Mouse (Mus musculus): ENCODE data around the gene Cxcl2.
A peak's percentile ranks its signal among the peaks of the same experiment; 100 is the strongest.

Cxcl2 gene

DNA sequence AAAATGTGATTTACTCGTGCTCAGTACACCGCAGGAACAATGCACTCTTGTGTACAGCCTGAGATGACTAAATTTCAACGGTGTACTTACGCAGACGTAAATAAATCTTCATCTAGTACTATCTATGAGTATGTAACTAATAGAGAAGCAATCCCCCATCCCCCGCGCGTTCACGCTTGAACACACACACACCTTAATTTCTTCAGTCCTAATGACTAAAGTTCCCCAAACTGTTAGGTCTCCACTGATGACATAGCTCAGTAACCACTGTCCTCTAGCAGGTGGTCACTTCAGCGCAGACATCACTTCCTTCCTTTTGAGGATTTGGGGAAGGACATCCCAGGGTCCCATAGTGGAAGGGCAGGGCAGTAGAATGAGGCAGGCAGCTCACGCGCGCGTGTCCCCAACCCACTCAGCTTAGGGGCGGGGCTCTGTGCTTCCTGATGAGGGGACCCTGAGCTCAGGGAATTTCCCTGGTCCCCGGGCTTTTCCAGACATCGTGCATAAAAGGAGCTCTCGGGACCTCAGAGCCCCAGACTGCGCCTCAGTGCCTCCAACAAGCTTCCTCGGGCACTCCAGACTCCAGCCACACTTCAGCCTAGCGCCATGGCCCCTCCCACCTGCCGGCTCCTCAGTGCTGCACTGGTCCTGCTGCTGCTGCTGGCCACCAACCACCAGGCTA is at the start of gene Cxcl2:
Cxcl2 (plus strand) TSS at position 533 of the 682 bp plus-strand sequence.
- DNase-seq (ENCODE audit: low spot score), result peak; percentile 35

DNA sequence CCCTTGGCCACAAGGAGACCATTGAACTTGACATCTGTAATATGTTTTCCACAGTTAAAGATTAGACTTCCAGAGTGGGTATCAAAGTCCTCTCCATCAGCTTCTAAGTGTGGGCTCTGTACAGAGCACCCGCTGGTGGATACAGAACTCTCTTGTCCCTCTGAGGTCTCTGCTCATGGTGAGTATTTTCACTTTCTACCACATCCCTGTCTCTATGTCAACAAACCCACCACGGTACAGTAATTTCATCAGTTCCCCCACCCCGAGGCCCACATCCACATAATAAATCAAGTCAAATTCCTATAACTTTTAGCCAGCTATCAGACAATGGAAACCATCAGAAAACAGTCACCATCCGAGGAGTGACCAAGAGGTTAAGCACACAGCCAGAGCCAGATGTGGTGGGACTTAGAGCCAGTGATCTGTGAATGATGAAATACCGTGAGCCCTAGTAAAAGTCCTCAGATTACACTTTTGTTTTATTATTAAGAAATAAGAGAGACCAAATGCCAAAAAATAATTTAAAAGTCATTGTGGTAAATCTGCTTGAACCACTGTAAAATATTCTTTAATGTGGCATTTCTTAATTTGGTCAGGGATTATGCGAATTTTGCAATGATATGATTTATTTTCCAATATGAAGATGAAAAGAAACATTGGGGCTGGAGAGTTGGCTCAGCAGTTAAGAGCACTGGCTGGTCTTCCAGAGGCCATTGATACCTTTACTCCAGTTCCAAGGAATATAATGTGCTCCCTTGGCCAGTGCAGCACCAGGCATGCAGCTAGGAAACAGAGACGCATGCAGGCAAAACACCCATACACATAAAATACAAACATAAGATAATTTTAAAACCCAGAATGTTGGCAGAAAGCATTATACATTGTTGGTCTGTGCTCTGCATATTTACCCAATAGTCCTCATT is 48.1 kb upstream of the Cxcl2 start:
- no peak for DNase-seq (ENCODE audit: low spot score)

- no peak for DNase-seq (ENCODE audit: low spot score)
Observed at GRCm38 (mm10) chr5:90857463-90857862, 46.2 kb upstream of the Cxcl2 start.

DNA sequence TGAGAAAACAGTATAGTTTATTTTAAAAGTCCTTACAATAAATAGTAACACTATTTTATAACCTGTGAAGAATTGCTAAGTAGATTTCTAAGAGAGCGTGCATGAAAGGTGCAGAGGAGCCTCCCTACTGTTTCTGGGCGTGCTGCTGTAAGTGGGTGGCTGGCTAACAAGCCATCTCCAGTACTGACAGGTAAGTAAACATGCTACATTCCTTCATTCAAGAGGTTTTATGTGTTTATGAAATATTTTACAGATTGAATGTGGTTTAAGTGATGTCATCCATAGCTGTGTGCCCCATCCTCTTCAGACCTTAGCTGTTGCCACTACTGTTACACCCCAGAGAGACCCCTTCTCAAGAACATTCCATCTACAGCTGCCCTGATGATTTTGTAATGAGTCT is 45.2 kb upstream of the Cxcl2 start:
- DNase-seq (ENCODE audit: low spot score), result no peak

- no peak for DNase-seq (ENCODE audit: low spot score)
Observed at GRCm38 (mm10) chr5:90859031-90859430, 44.6 kb upstream of the Cxcl2 start.

DNA sequence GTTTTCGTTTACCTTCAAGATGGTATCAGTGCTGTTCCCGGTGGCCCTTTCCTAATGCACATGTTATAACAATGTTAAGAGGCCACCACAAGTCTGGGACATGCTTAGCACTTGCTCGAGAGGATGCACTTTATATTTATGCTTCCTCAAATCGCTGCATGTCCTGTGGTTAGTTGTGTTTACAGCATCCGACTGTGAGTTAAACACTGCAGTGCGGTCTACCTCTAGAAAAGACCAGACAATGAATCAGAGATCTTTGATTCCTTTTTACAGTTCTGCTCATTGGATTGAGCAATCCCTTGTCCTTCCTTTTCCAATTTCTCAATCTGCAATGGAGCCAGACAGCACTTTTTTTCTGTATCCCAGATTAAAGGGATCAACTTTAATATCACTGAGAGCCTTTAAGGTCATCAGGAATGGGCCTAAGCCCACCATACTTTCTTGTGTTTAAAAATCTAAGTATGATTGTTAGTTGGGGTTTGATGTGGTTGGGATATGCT is 41.7 kb upstream of the Cxcl2 start:
- no peak for DNase-seq (ENCODE audit: low spot score)

DNA sequence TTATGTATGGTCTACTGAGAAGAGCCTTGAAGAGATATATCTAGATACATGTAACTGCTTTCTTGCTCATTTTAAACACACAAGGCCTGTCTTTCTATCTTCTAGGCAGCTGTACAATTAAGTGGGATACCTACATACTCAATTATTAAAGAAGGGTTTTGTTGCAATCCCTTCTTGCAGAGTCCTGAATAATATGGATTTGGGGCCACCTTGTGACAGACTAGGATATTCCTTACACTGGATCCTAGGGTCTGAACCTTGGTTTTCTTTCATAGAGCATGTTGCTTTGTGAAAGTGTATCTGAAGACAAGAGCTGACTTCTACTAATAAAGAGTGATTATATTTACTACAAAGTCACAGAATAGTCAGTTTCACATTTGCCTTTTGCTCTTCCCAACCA is 36.9 kb upstream of the Cxcl2 start:
- no peak for DNase-seq (ENCODE audit: low spot score)

DNA sequence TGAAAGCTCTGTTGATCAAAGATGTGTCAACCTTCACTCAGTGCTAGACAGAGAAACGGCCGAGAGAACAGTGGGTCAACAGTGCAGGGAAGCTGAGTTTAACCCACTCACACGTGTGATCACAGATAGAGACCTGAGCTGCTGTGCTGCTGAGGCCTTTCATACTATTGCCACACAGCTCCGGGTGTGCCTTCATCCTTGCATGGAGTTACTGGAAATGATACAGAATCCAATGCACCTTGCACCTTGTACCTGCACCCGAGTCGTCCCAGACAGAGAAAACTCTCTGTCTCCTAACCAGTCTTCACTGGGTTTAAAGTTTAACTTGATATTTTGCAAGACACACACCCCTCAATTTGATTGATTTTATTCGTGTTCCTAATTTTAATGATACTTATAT is 31.3 kb upstream of the Cxcl2 start:
- DNase-seq (ENCODE audit: low spot score), result no peak

- DNase-seq (ENCODE audit: low spot score), result no peak
Observed at GRCm38 (mm10) chr5:90876045-90876444, 27.6 kb upstream of the Cxcl2 start.

DNA sequence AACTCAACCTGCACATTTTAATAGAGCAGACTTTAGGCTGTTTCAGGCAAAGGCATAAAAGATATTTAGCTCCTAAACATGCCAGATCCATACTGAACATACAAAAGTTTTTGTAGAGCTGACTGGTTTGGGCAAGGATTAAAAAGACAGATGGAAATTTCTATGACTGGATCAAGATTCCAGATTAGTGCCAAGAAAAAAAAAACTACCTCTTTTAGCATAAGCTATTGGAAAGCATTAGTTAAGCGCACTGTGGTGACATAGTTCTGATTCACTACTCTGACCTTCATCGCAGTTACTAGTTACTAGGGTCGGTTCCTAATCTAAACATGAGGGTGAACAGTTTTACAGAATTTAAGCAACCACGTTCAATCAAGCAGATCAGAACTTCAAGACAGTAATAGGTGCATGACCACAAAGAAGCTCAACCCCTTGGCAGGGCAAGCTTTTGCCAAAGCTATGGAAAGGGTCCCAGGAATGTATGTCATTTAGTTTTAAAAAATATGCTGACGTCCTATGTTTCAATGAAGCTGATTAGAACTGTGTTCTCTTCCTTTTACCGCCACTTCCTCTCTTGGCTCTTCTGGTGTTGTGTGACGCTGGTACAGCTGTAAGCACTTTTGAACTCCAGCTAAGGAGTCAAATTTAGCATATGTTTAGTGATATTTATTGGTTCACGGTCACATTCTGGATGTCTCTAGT is 27.0 kb upstream of the Cxcl2 start:
- no peak for DNase-seq (ENCODE audit: low spot score)

DNA sequence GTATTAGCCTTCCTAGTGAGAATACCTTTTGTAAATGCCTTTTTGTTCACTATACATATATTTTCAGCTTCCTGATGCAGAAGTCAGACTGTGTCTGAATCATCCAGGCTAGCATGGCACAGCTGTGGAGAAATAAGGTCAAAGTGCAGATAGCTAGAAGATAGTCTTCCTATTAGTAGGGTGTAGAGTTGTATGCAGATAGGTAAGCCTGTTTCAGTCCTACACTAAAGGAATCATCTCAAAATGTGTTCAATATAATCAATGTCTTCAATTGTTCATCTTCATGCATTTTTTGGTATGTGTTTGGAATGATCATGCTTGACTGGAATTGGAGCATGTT is 26.5 kb upstream of the Cxcl2 start:
- DNase-seq (ENCODE audit: low spot score), result no peak

GRCm38 (mm10) chr5:90879307-90880014 is 24.2 kb upstream of the Cxcl2 start:
- no peak for DNase-seq (ENCODE audit: low spot score)

DNA sequence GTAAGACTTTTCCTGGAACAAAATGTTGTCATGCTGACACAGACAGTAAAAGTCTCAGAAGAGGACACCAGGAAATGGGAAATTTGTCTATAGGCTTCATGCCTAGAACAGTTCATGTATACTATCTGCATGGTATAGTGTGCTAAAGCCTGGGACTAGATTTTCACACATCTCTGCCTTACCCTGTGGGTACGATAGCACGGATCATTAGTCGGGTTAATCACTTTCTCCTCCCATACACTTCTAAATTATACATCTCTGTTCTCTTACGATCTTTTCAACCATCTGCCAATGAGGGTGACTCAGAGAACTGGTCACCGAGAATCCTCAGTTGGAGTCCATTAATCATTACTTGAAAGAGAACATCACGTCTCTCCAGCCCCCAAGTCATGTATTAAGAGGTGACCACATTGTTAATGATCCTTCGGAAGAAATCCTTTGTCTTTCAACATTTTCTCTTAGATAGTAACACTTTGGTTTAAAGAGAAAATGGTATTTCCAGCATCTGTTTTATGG is 23.3 kb upstream of the Cxcl2 start:
- no peak for DNase-seq (ENCODE audit: low spot score)

DNA sequence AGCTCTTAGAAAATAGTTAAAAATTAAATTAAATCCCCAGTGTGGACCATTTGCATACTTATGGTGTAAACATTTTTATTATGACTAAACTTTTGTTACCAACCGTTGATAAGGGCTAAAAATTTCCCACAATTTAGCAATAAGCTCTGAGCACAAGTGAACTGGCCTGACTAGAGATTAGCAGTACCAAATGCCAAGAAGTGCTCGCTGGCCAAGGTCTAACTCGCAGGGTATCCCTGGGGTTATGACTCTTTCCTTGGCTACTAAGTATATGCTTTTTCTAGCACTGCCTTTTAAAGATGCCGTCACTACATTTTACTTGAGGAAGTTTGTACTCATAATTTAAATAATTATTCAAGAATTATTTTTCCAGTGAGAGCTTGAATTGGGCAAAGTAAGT is 22.6 kb upstream of the Cxcl2 start:
- no peak for DNase-seq (ENCODE audit: low spot score)

DNA sequence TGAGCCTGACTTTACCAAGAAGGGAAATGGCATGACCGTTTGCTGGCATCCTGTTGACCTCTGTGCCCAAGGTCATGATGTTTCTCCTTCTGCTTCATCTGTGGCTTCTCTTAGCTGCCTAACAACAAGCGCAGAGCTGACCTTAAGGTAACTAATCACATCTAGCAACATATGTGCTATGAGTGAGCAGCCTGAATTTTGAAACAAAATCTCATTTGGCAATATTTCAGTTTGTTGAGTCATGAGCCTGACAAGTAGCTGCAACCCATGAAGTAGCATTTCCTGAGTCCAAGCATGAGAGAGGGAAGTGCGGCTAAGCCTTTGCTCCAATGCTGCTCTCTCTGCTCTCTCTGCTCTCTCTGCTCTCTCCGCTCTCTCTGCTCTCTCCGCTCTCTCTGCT is 22.0 kb upstream of the Cxcl2 start:
- no peak for DNase-seq (ENCODE audit: low spot score)

DNA sequence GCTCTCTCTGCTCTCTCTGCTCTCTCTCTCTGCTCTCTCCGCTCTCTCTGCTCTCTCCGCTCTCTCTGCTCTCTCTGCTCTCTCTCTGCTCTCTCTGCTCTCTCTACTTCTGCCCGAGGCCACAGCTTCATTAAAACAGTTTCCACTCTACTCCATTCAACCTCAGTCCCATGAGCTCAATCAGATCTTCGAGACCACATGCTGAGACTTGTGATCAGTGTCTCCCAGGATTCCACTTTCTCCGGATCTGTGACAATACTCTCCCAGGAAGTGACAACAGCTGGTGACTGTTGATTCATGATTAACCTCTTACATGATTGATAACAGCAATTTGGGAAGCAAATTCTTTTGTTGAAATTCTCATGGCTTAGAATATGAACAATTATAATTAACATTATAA is 21.5 kb upstream of the Cxcl2 start:
- DNase-seq (ENCODE audit: low spot score), result no peak

DNA sequence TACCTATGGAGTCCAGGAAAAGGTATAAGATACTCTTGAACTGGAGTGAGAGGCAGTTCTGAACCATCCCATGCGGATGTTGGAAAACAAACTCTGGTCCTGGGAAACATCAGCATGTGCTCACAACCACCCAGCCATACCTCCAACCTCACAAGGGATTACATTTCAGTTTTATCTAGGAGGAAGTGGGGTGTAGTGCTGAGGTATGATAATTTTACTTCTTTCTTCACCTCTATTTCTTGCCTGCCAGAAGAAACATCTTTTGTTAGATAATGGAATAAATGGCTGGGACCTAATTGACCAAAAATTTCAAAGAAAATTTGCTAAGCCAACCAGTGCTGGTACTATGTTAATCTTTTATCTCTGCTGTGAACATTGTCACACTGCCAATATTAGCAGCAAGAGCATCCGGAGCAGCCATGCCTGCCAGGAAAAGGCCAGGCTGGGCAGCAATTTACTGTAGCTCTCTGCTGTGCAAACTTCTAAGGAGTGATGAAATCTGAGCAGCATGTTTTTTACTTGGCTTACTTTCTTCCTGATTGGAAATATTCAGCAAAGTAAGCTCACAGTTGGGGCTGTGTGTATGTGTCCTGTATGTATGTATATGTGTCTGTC is 18.9 kb upstream of the Cxcl2 start:
- DNase-seq (ENCODE audit: low spot score), result no peak

DNA sequence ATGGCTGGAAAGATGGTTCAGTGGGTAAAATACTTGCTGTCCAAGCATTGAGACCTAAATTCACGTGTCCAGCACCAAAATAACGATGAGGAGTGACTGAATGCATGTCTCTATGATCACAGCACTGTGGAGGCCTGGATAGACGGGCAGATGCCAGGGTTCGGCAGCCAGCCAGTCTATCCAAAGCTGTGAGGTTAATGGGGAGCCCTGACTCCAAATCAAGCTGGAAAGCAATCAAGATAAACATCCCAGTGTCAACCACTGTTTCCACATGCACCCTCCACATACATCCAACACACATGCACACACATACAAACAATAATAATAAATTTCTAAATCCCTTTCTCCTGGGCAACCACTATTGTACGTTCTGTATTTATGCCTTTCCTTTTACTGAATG is 15.0 kb upstream of the Cxcl2 start:
- no peak for DNase-seq (ENCODE audit: low spot score)

GRCm38 (mm10) chr5:90890519-90891463 is 12.9 kb upstream of the Cxcl2 start, which contains the start of gene Cxcl1:
Cxcl1 (plus strand) TSS chr5:90891241.
- peak; percentile 73 for DNase-seq (ENCODE audit: low spot score)

- DNase-seq (ENCODE audit: low spot score), result no peak
Observed at GRCm38 (mm10) chr5:90891464-90891813, 12.2 kb upstream of the Cxcl2 start.
